Mouse (Mus musculus) C2C12 (cell line): ENCODE measurements at regions not wholly inside any gene's neighbourhood (a gene's known extent, or its start where the extent isn't known, plus 50 kb on each side); places are given as distances from the start of the nearest gene placed in this dataset.

ENCODE experiments used
- CEBPB ChIP-seq: IDR thresholded peaks from one replicate; pipeline ENCODE4 v1.6.1; 2011; ENCODE audit warnings: low read depth, mild to moderate bottlenecking, control low read depth, moderate library complexity
- CTCF ChIP-seq: IDR thresholded peaks from one replicate; pipeline ENCODE4 v1.5.1; 2011; ENCODE audit not compliant: control insufficient read depth, insufficient read depth, insufficient read length
- MYOD1 ChIP-seq: IDR thresholded peaks from one replicate; pipeline ENCODE4 v1.6.1; 2011; ENCODE audit warnings: low read depth; ENCODE audit not compliant: control insufficient read depth, insufficient read length
- MYOG ChIP-seq: IDR thresholded peaks from one replicate; pipeline ENCODE4 v1.6.1; 2011; ENCODE audit not compliant: control insufficient read depth, insufficient read length; ENCODE audit errors: extremely low read depth
- USF1 ChIP-seq: IDR thresholded peaks from one replicate; pipeline ENCODE4 v1.6.1; 2011; ENCODE audit warnings: low read depth, mild to moderate bottlenecking, control low read depth, moderate library complexity

- no peak for TF ChIP-seq CTCF
- TF ChIP-seq USF1, result no peak
- no peak for TF ChIP-seq MYOG
- TF ChIP-seq CEBPB, result no peak
- peak; percentile 10 for TF ChIP-seq MYOD1
Measured at GRCm38 (mm10) chr19:16063533-16063915, 69.1 kb upstream of the Gnaq start.
